Mouse (Mus musculus) midbrain, embryonic 15.5 days (tissue): Measurements from ENCODE around the gene Hba-a1. TPM values are rescaled to one million over a fixed set of nuclear protein-coding genes. Genes with fewer than 3 reads are reported as not detected.

Source experiments
- ATAC-seq: fragments of 200-750 bp; cut with Nextera tagmentation; replicated peaks from 2 replicates; pipeline ENCODE4 v1.8.0; 2017; ENCODE audit warnings: moderate TSS enrichment
- H3K27ac ChIP-seq: fragments of 300-500 bp; sonication (generic); 2 replicates; pipeline ENCODE4 v1.5.1; 2015; ENCODE audit warnings: mild to moderate bottlenecking, inconsistent platforms
- H3K27me3 ChIP-seq: fragments of 300-500 bp; sonication (generic); replicated peaks from 2 replicates; pipeline ENCODE4 v1.6.1; 2015; ENCODE audit warnings: inconsistent platforms
- H3K36me3 ChIP-seq: fragments of 300-500 bp; sonication (generic); replicated peaks from 2 replicates; pipeline ENCODE4 v1.6.1; 2015; ENCODE audit warnings: inconsistent platforms
- H3K4me1 ChIP-seq: fragments of 300-500 bp; sonication (generic); 2 replicates; pipeline ENCODE4 v1.6.1; 2015; ENCODE audit warnings: inconsistent platforms
- H3K4me2 ChIP-seq: fragments of 300-500 bp; sonication (generic); 2 replicates; pipeline ENCODE4 v1.6.1; 2015; ENCODE audit warnings: inconsistent platforms, mild to moderate bottlenecking, moderate library complexity
- H3K4me3 ChIP-seq: fragments of 300-500 bp; sonication (generic); 2 replicates; pipeline ENCODE4 v1.5.1; 2015; ENCODE audit warnings: mild to moderate bottlenecking, inconsistent platforms
- H3K9ac ChIP-seq: fragments of 300-500 bp; sonication (generic); 2 replicates; pipeline ENCODE4 v1.6.1; 2015; ENCODE audit warnings: mild to moderate bottlenecking, inconsistent platforms
- H3K9me3 ChIP-seq: fragments of 300-500 bp; sonication (generic); 2 replicates; pipeline ENCODE4 v1.6.1; 2016; ENCODE audit warnings: inconsistent platforms
- WGBS: fragments of 180-500 bp; shearing (Covaris S2); methylation state at CpG from one replicate; pipeline ENCODE4 v1.1.7; 2015; ENCODE audit warnings: mixed read lengths; 5-methylcytosine and 5-hydroxymethylcytosine counted together
- polyA plus RNA-seq: library from polyadenylated mRNA; unstranded; fragments of >200 nt; fragmentation: Nextera tagmentation; extraction: Ambion mirVana; gene quantifications from 2 replicates; pipeline ENCODE4 v1.2.1, GENCODE M21; 2015

Hba-a1 gene
- polyA plus RNA-seq, 1 experiment from 2014 or later = 2,454 TPM

- no peak overlapping the region for H3K27ac ChIP-seq
- H3K36me3 ChIP-seq = no peaks in the 10 kb centered on the region
- H3K4me1 ChIP-seq = no peaks in the 10 kb centered on the region; the same call in 1 of the 2 replicates
- ATAC-seq = peak; percentile 65; the same call in 1 of the 2 replicates
- H3K4me2 ChIP-seq = peak overlapping the region; percentile 51
- H3K27me3 ChIP-seq = no peaks in the 10 kb centered on the region
- peak overlapping the region; percentile 33 for H3K4me3 ChIP-seq
- whole genome bisulfite sequencing = 55% methylated on average over 14 of the region's 17 CpGs
- H3K9ac ChIP-seq = no peak overlapping the region
- H3K9me3 ChIP-seq = no peaks in the 10 kb centered on the region
Measured at GRCm38 (mm10) chr11:32300279-32301267, 17.3 kb downstream of the Hba-a1 start.

- Histone ChIP-seq H3K36me3 (no peaks in the 10 kb centered on the region), H3K27ac (no peak overlapping the region), H3K9ac (no peak overlapping the region), H3K9me3 (no peaks in the 10 kb centered on the region), H3K4me3 (no peak overlapping the region), H3K27me3 (no peaks in the 10 kb centered on the region), H3K4me2 (no peak overlapping the region), H3K4me1 (no peaks in the 10 kb centered on the region; the same call in 1 of the 2 replicates)
- 82% methylated on average over 1 of the region's 1 CpGs for WGBS
- no peak for ATAC-seq
Measured at GRCm38 (mm10) chr11:32301506-32301905, 18.2 kb downstream of the Hba-a1 start.

GRCm38 (mm10) chr11:32302824-32303419 is 19.6 kb downstream of the Hba-a1 start:
- ATAC-seq = 0 out of 2 replicates have a peak, but pooled peaks have one; percentile 63
- Histone ChIP-seq H3K36me3 (no peaks in the 10 kb centered on the region), H3K27ac (no peak overlapping the region), H3K4me2 (no peak overlapping the region), H3K4me3 (no peak overlapping the region), H3K4me1 (no peaks in the 10 kb centered on the region; the same call in 1 of the 2 replicates), H3K27me3 (no peaks in the 10 kb centered on the region), H3K9ac (no peak overlapping the region), H3K9me3 (no peaks in the 10 kb centered on the region)
- 46% methylated on average over 2 of the region's 2 CpGs for WGBS

GRCm38 (mm10) chr11:32303455-32303854 is 20.1 kb downstream of the Hba-a1 start:
- no peaks in the 10 kb centered on the region; the same call in 1 of the 2 replicates for H3K4me1 ChIP-seq
- no peak overlapping the region for H3K4me2 ChIP-seq
- no peak overlapping the region for H3K9ac ChIP-seq
- no peak overlapping the region for H3K27ac ChIP-seq
- 89% methylated on average over 1 of the region's 1 CpGs for WGBS
- H3K9me3 ChIP-seq = no peaks in the 10 kb centered on the region
- H3K36me3 ChIP-seq = no peaks in the 10 kb centered on the region
- no peak for ATAC-seq
- H3K4me3 ChIP-seq = no peak overlapping the region
- H3K27me3 ChIP-seq = no peaks in the 10 kb centered on the region

GRCm38 (mm10) chr11:32307006-32307405 is 23.7 kb downstream of the Hba-a1 start:
- no peak for ATAC-seq
- H3K4me2 ChIP-seq = no peak overlapping the region
- no peak overlapping the region for H3K4me3 ChIP-seq
- no peak overlapping the region for H3K27ac ChIP-seq
- H3K27me3 ChIP-seq = no peaks in the 10 kb centered on the region
- H3K36me3 ChIP-seq = no peaks in the 10 kb centered on the region
- no peaks in the 10 kb centered on the region; the same call in 1 of the 2 replicates for H3K4me1 ChIP-seq
- no peaks in the 10 kb centered on the region for H3K9me3 ChIP-seq
- 67% methylated on average over 1 of the region's 1 CpGs for WGBS
- H3K9ac ChIP-seq = no peak overlapping the region

GRCm38 (mm10) chr11:32309446-32309845 is 26.1 kb downstream of the Hba-a1 start:
- ATAC-seq = no peak
- WGBS = 27% methylated on average over 4 of the region's 4 CpGs
- Histone ChIP-seq H3K4me2 (no peak overlapping the region), H3K36me3 (no peaks in the 10 kb centered on the region), H3K4me3 (no peak overlapping the region), H3K4me1 (no peaks in the 10 kb centered on the region), H3K9me3 (no peaks in the 10 kb centered on the region), H3K27ac (no peak overlapping the region), H3K9ac (no peak overlapping the region), H3K27me3 (no peaks in the 10 kb centered on the region)

- H3K4me3 ChIP-seq = no peak overlapping the region
- no peaks in the 10 kb centered on the region for H3K4me1 ChIP-seq
- H3K27me3 ChIP-seq = no peaks in the 10 kb centered on the region
- no peaks in the 10 kb centered on the region for H3K9me3 ChIP-seq
- no peak for ATAC-seq
- H3K9ac ChIP-seq = no peak overlapping the region
- WGBS = 73% methylated on average over 3 of the region's 3 CpGs
- H3K36me3 ChIP-seq = no peaks in the 10 kb centered on the region
- no peak overlapping the region for H3K27ac ChIP-seq
- H3K4me2 ChIP-seq = no peak overlapping the region
Measured at GRCm38 (mm10) chr11:32309928-32310327, 26.6 kb downstream of the Hba-a1 start.

GRCm38 (mm10) chr11:32316009-32316408 is 32.7 kb downstream of the Hba-a1 start:
- Histone ChIP-seq H3K27me3 (no peaks in the 10 kb centered on the region), H3K27ac (no peak overlapping the region), H3K4me2 (no peak overlapping the region), H3K4me1 (no peaks in the 10 kb centered on the region), H3K9me3 (no peaks in the 10 kb centered on the region), H3K4me3 (no peak overlapping the region), H3K36me3 (no peaks in the 10 kb centered on the region), H3K9ac (no peak overlapping the region)
- no peak for ATAC-seq
- WGBS = 90% methylated on average over 3 of the region's 3 CpGs

GRCm38 (mm10) chr11:32320507-32321195 is 37.3 kb downstream of the Hba-a1 start:
- Histone ChIP-seq H3K27me3 (no peaks in the 10 kb centered on the region; the same call in 1 of the 2 replicates), H3K9me3 (no peaks in the 10 kb centered on the region), H3K4me2 (no peak overlapping the region), H3K4me1 (0 out of 2 replicates have a peak, but pooled peaks cover 3% of the 10 kb centered on the region), H3K9ac (no peak overlapping the region), H3K4me3 (no peak overlapping the region), H3K27ac (no peak overlapping the region), H3K36me3 (no peaks in the 10 kb centered on the region)
- no peak for ATAC-seq
- WGBS = 69% methylated on average over 11 of the region's 11 CpGs

- ATAC-seq = no peak
Measured at GRCm38 (mm10) chr11:32321196-32321565, 37.9 kb downstream of the Hba-a1 start.

GRCm38 (mm10) chr11:32324609-32325008 is 41.3 kb downstream of the Hba-a1 start:
- Histone ChIP-seq H3K9me3 (no peaks in the 10 kb centered on the region), H3K4me2 (peak overlapping the region; percentile 34; the same call in 1 of the 2 replicates)

More at GRCm38 (mm10) chr11:32321196-32321565, 37.9 kb downstream of the Hba-a1 start:
- Histone ChIP-seq H3K4me1 (0 out of 2 replicates have a peak, but pooled peaks cover 3% of the 10 kb centered on the region), H3K9ac (no peak overlapping the region), H3K9me3 (no peaks in the 10 kb centered on the region), H3K4me2 (no peak overlapping the region), H3K36me3 (no peaks in the 10 kb centered on the region), H3K27ac (no peak overlapping the region), H3K4me3 (no peak overlapping the region), H3K27me3 (no peaks in the 10 kb centered on the region; the same call in 1 of the 2 replicates)
- 40% methylated on average over 8 of the region's 8 CpGs for whole genome bisulfite sequencing

GRCm38 (mm10) chr11:32331075-32331474 is 47.8 kb downstream of the Hba-a1 start:
- WGBS = 50% methylated on average over 6 of the region's 6 CpGs
- Histone ChIP-seq H3K36me3 (no peaks in the 10 kb centered on the region), H3K4me1 (0 out of 2 replicates have a peak, but pooled peaks cover 3% of the 10 kb centered on the region), H3K27ac (no peak overlapping the region), H3K4me2 (no peak overlapping the region), H3K9ac (no peak overlapping the region), H3K27me3 (no peaks in the 10 kb centered on the region), H3K4me3 (no peak overlapping the region), H3K9me3 (no peaks in the 10 kb centered on the region)
- ATAC-seq = no peak

More at GRCm38 (mm10) chr11:32324609-32325008, 41.3 kb downstream of the Hba-a1 start:
- 0 out of 2 replicates have a peak, but pooled peaks cover 3% of the 10 kb centered on the region for H3K4me1 ChIP-seq
- H3K9ac ChIP-seq = no peak overlapping the region
- peak; percentile 85 for ATAC-seq
- H3K36me3 ChIP-seq = no peaks in the 10 kb centered on the region
- WGBS = 14% methylated on average over 15 of the region's 15 CpGs
- H3K27ac ChIP-seq = no peak overlapping the region
- H3K4me3 ChIP-seq = no peak overlapping the region
- H3K27me3 ChIP-seq = no peaks in the 10 kb centered on the region; the same call in 1 of the 2 replicates
